Mouse (Mus musculus) kidney, embryonic 15.5 days (tissue): ENCODE data around the gene Olfr527. TPM values are rescaled to one million over a fixed set of nuclear protein-coding genes. Genes with fewer than 3 reads are reported as not detected.

ENCODE experiments used
- ATAC-seq: fragments of 200-750 bp; cut with Nextera tagmentation; replicated peaks from 2 replicates; pipeline ENCODE4 v1.8.0; 2017; ENCODE audit warnings: moderate TSS enrichment; ENCODE audit not compliant: low FRiP score
- H3K27ac ChIP-seq: fragments of 300-500 bp; sonication (generic); 2 replicates; pipeline ENCODE4 v1.5.1; 2015; ENCODE audit warnings: mild to moderate bottlenecking, inconsistent platforms
- H3K27me3 ChIP-seq: fragments of 300-500 bp; sonication (generic); 2 replicates; pipeline ENCODE4 v1.6.1; 2015; ENCODE audit warnings: inconsistent platforms
- H3K36me3 ChIP-seq: fragments of 300-500 bp; sonication (generic); 2 replicates; pipeline ENCODE4 v1.6.1; 2015; ENCODE audit warnings: inconsistent platforms
- H3K4me1 ChIP-seq: fragments of 300-500 bp; sonication (generic); 2 replicates; pipeline ENCODE4 v1.6.1; 2015; ENCODE audit warnings: inconsistent platforms
- H3K4me2 ChIP-seq: fragments of 300-500 bp; sonication (generic); 2 replicates; pipeline ENCODE4 v1.6.1; 2015; ENCODE audit warnings: moderate library complexity, mild to moderate bottlenecking, inconsistent platforms
- H3K4me3 ChIP-seq: fragments of 300-500 bp; sonication (generic); replicated peaks from 2 replicates; pipeline ENCODE4 v1.5.1; 2015; ENCODE audit warnings: mild to moderate bottlenecking, inconsistent platforms
- H3K9ac ChIP-seq: fragments of 300-500 bp; sonication (generic); 2 replicates; pipeline ENCODE4 v1.6.1; 2015; ENCODE audit warnings: mild to moderate bottlenecking, inconsistent platforms
- H3K9me3 ChIP-seq: fragments of 300-500 bp; sonication (generic); replicated peaks from 2 replicates; pipeline ENCODE4 v1.6.1; 2016; ENCODE audit warnings: inconsistent platforms
- WGBS: fragments of 180-500 bp; shearing (Covaris S2); methylation state at CpG from one replicate; pipeline ENCODE4 v1.1.7; 2015; ENCODE audit warnings: mixed read lengths; 5-methylcytosine and 5-hydroxymethylcytosine counted together
- polyA plus RNA-seq: library from polyadenylated mRNA; unstranded; fragments of >200 nt; fragmentation: Nextera tagmentation; extraction: Ambion mirVana; gene quantifications from 2 replicates; pipeline ENCODE4 v1.2.1, GENCODE M21; 2015

Olfr527 gene
- polyA plus RNA-seq = not detected in 2 replicates

DNA sequence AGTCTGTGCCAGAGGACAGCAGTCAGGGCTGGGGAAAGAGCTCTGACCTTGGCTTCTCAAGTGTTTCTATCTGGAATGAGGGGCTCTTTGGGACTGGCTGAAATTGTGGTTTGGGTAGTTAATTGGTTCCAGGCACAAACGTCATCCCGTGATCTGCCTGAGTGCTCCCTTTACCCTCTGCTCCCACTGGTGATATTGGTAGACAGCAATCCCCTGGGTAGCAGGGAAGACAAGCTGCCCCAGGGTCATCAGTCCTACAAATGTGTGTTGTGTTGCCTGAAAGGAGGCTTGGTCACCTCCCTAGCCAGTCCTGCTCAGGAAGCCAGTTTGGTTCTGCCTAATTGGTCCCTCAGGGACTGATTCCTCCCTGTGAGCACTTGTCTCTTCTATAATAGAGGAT lies at the start of gene Olfr527:
Olfr527 (plus strand) TSS at position 301 of the 400 bp plus-strand sequence.
- Histone ChIP-seq H3K4me1 (no peaks in the 10 kb centered on the region), H3K9ac (no peak within 1 kb of the TSS), H3K9me3 (no peaks in the 10 kb centered on the region), H3K4me3 (no peak within 1 kb of the TSS), H3K27me3 (no peaks in the 10 kb centered on the region), H3K4me2 (no peak within 1 kb of the TSS), H3K27ac (no peak within 1 kb of the TSS), H3K36me3 (no peaks in the 10 kb centered on the region)
- 74% methylated on average over 2 of the region's 2 CpGs for WGBS
- ATAC-seq = no peak

DNA sequence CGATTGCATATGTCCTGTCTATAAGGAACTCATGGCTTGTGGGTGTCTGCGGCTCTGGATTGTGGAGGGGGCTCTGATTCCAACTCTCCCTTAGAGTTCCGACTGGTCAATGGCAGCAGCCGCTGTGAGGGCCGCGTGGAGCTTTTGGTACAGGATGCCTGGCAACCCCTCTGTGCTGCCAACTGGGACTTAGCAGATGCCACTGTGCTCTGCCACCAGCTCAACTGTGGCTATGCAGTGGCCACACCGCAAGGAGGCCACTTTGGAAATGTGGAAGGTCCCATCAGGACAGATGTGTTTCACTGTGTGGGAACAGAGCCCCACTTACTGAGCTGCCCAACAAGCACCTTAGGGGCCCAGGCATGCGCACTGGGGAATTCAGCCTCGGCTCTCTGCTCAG lies 38.1 kb upstream of the Olfr527 start:
- Histone ChIP-seq H3K4me2 (no peak overlapping the region), H3K9ac (no peak overlapping the region), H3K27me3 (no peaks in the 10 kb centered on the region), H3K27ac (no peak overlapping the region), H3K4me3 (no peak overlapping the region), H3K36me3 (no peaks in the 10 kb centered on the region), H3K9me3 (no peaks in the 10 kb centered on the region), H3K4me1 (no peaks in the 10 kb centered on the region)
- ATAC-seq = no peak
- 90% methylated on average over 9 of the region's 9 CpGs for WGBS

DNA sequence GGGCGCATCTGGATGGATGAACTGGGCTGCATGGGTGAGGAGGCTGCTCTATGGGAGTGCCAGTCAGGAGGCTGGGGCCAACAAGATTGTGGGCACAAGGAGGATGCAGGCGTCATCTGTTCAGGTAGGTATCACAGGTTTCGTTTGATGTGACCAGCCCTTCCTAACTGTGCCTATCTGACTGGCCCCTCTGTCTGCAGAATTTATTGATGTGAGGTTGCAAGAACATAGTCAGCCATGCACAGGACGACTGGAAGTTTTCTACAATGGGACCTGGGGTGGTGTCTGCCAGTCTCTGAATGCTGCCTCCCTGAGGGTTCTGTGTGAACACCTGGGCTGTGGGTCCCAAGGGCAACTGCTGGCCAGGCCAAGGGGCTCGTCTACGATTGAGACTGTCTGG lies 36.9 kb upstream of the Olfr527 start:
- no peaks in the 10 kb centered on the region for H3K27me3 ChIP-seq
- no peak overlapping the region for H3K27ac ChIP-seq
- H3K9ac ChIP-seq = no peak overlapping the region
- no peak overlapping the region for H3K4me2 ChIP-seq
- no peaks in the 10 kb centered on the region for H3K36me3 ChIP-seq
- no peaks in the 10 kb centered on the region for H3K4me1 ChIP-seq
- WGBS = 71% methylated on average over 6 of the region's 6 CpGs
- H3K9me3 ChIP-seq = no peaks in the 10 kb centered on the region
- no peak overlapping the region for H3K4me3 ChIP-seq
- ATAC-seq = no peak

DNA sequence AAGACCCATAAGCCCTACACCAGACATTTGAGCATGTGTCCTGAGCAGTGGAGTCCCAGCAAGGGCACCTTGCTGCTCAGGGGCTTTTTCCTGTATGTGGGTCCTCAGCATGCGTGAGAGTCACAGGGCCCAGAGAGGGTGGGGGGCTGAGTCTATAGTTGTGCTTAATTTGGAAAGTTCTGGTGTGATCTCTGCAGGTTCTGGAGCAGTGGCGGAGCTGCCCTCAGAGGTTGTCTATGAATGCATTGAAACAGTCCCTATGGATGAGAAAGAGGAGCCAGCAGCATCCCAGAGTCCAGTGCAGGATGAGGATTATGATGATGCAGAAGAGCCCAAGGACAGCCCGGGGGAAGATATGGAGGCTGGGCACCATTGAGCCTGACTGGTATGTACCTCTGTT lies 34.4 kb upstream of the Olfr527 start:
- Histone ChIP-seq H3K4me2 (no peak overlapping the region), H3K36me3 (no peaks in the 10 kb centered on the region), H3K27me3 (no peaks in the 10 kb centered on the region), H3K4me3 (no peak overlapping the region), H3K9ac (no peak overlapping the region), H3K27ac (no peak overlapping the region), H3K9me3 (no peaks in the 10 kb centered on the region), H3K4me1 (no peaks in the 10 kb centered on the region)
- ATAC-seq = no peak
- WGBS = 86% methylated on average over 3 of the region's 3 CpGs

DNA sequence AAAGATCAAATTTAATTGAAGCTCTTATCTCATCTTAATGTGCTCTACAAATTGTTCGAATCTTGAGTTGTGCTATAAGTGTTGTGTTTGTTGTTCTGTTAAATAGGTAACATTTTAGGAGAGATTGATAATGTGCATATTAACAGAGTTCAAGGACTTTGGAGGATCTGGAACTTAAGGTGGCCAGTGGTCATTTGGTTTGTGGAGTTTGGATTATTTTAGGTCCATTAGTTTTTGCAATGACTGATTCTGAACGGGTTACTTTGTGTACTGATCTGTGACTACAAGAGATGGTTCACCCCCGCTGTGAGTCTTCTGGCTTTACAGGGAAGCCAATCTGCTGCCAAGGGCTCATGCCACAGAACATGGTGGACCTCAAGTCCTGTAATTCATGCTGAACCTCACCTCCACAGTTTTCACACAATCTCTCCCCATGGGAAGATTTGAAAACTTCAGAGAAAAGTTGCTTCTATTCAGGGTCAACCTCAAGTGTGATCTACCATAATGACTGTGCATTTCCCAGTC lies 13.9 kb upstream of the Olfr527 start:
- Histone ChIP-seq H3K4me1 (no peaks in the 10 kb centered on the region), H3K9ac (no peak overlapping the region), H3K27me3 (no peaks in the 10 kb centered on the region), H3K4me2 (no peak overlapping the region), H3K4me3 (no peak overlapping the region), H3K27ac (no peak overlapping the region), H3K36me3 (no peaks in the 10 kb centered on the region), H3K9me3 (no peaks in the 10 kb centered on the region)
- WGBS = 78% methylated on average over 3 of the region's 3 CpGs
- no peak for ATAC-seq

DNA sequence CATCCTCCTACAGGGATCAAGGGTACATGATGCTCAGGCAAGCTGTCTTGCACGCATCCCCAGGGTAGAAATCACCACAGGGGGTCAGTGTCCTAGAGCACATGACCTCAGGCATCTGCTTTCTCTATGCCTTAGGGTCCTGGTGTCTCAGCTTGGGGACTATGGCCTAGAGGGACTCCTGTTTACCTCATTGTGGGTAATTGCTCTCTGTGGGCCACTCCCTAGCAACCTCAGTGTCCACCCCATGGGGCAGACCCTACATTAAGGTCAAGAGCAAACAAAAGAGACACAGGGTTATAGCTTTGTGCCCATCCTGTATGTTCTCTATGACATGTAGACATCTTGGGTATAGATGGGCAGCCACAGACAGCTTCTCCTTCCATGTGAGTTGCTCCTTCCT lies 13.3 kb upstream of the Olfr527 start, which contains the start of gene Olfr525:
Olfr525 (plus strand) TSS at position 301 of the 400 bp plus-strand sequence.
- Histone ChIP-seq H3K4me1 (no peaks in the 10 kb centered on the region), H3K9me3 (no peaks in the 10 kb centered on the region), H3K27me3 (no peaks in the 10 kb centered on the region), H3K4me2 (no peak within 1 kb of the TSS), H3K4me3 (no peak within 1 kb of the TSS), H3K36me3 (no peaks in the 10 kb centered on the region), H3K9ac (no peak within 1 kb of the TSS), H3K27ac (no peak within 1 kb of the TSS)
- WGBS = 47% methylated on average over 1 of the region's 1 CpGs
- ATAC-seq = no peak

DNA sequence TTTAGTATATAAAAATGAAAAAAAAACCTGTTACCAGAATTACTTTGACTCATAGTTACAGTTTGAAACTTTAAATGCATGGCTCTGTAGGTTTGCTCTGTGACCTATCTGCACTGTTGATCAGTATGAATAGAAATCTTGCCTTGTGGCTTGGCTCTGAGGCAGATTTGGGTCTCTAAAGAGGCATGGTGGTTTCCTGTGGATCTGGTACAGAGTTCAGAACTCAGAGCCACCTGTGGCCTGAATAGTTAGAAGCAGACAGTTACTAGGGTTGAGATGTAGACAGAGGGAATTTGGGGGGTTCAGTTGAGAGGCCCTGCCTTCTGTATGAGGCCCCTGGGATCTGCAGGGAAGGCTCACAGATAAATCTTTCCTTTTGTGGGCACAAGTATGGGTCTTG lies 12.7 kb upstream of the Olfr527 start:
- Histone ChIP-seq H3K4me2 (no peak overlapping the region), H3K4me3 (no peak overlapping the region), H3K4me1 (no peaks in the 10 kb centered on the region), H3K27ac (no peak overlapping the region), H3K9me3 (no peaks in the 10 kb centered on the region), H3K9ac (no peak overlapping the region), H3K36me3 (no peaks in the 10 kb centered on the region), H3K27me3 (no peaks in the 10 kb centered on the region)
- no peak for ATAC-seq

DNA sequence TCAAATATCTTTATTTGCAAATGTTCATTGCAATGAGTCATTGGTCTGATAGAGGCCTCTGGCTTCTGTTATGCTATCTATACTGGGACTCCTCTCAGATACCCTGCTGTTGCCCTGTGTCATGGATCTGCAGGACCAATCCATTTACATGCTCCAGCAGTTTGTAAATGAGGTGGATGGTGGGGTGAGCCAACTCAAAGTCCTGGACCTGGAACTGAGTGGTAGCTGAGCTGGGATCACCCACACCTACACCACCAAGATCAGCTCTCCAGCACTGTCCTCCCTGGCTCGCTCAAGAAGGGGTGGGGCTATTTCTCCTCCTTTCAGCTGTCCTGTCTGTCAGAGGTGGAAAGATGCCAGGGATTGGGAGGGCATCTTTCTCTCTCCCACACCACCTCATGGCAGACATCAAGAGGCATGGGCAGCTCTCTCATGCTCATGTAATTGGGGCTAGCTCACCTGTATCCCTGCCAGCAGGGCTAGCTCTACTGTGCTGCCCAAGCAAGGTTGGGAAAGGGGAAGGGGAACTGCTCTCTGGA lies 4.0 kb upstream of the Olfr527 start:
- no peak for ATAC-seq
- H3K4me1 ChIP-seq = no peaks in the 10 kb centered on the region
- H3K4me2 ChIP-seq = no peak overlapping the region
- no peak overlapping the region for H3K27ac ChIP-seq
- no peak overlapping the region for H3K4me3 ChIP-seq
- H3K27me3 ChIP-seq = no peaks in the 10 kb centered on the region
- no peak overlapping the region for H3K9ac ChIP-seq
- no peaks in the 10 kb centered on the region for H3K36me3 ChIP-seq
- 63% methylated on average over 1 of the region's 1 CpGs for WGBS
- H3K9me3 ChIP-seq = no peaks in the 10 kb centered on the region

DNA sequence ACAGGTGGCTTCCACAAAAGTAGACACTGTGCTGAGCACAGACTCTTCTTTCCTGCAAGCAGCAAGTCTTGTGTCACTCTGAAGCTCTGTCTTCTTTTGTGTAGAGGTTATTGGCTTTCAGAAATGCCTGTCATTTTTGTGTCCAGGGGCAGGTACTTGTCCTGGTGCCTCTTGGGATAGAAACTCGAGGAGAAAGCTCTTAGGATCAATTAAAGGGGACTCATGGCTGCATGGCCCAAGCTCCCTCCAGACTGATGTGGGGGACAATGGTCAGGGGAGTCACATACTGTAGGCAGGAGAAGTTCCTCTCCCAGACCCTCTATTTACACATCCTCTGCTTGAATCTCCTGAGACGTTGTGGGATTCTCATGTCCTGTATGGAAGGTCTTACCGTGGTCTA lies 27.8 kb downstream of the Olfr527 start, which contains the start of gene Olfr60:
Olfr60 (minus strand) TSS at position 101 of the 400 bp plus-strand sequence.
- Histone ChIP-seq H3K4me2 (no peak within 1 kb of the TSS), H3K27me3 (no peaks in the 10 kb centered on the region), H3K4me1 (no peaks in the 10 kb centered on the region), H3K9ac (no peak within 1 kb of the TSS), H3K27ac (no peak within 1 kb of the TSS), H3K4me3 (no peak within 1 kb of the TSS), H3K36me3 (no peaks in the 10 kb centered on the region), H3K9me3 (no peaks in the 10 kb centered on the region; the same call in 1 of the 2 replicates)
- ATAC-seq = no peak
- WGBS = 68% methylated on average over 3 of the region's 3 CpGs

DNA sequence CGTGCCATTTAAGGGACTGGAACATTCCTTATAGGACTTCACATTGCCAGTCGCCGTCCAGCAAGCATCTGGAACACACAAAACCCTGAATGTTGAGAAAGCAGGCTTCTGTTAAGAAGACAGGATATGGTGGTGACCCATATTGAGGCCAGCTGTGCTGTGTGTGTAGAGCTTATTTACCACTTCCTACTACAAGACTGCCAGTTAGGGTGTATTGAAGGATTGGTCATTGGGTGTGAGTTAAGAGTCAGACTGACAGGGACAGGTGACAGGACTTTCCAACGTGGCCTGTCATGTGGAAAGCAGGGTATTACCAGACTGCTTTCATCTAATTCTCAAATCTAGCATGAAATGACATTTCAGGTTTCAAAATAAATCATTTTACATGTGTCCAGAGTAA lies 40.5 kb downstream of the Olfr527 start:
- 85% methylated on average over 4 of the region's 4 CpGs for WGBS
- H3K27me3 ChIP-seq = no peaks in the 10 kb centered on the region
- no peaks in the 10 kb centered on the region for H3K9me3 ChIP-seq
- H3K4me3 ChIP-seq = no peak overlapping the region
- H3K36me3 ChIP-seq = no peaks in the 10 kb centered on the region
- no peak for ATAC-seq
- H3K4me1 ChIP-seq = no peaks in the 10 kb centered on the region
- H3K4me2 ChIP-seq = no peak overlapping the region
- H3K9ac ChIP-seq = no peak overlapping the region
- H3K27ac ChIP-seq = no peak overlapping the region

DNA sequence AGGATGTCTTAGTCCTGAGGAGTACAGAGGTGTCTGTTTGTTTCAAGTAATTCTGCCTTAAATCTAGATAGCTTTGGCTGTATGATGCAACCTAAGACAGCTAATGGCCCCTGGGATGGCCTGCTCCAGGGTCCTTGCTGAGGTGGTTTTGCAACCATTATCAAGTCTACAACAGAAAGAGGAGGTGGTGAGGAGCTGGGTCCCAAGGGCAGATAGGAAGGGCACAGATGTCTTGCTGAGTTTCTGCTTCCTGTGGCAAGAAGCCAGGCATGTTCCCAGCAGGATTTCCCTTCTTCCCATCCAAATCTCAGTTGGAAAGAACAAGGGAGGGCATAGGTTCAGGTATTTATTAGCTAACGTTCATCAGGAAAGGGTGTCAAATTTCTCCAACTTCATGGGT lies 42.4 kb downstream of the Olfr527 start, which contains the start of gene Olfr530:
Olfr530 (minus strand) TSS at position 101 of the 400 bp plus-strand sequence.
- Histone ChIP-seq H3K4me3 (no peak within 1 kb of the TSS), H3K9me3 (no peaks in the 10 kb centered on the region), H3K27ac (no peak within 1 kb of the TSS), H3K9ac (no peak within 1 kb of the TSS), H3K4me1 (no peaks in the 10 kb centered on the region), H3K36me3 (no peaks in the 10 kb centered on the region), H3K4me2 (no peak within 1 kb of the TSS), H3K27me3 (no peaks in the 10 kb centered on the region)
- no peak for ATAC-seq
- WGBS = 26% methylated on average over 1 of the region's 1 CpGs

DNA sequence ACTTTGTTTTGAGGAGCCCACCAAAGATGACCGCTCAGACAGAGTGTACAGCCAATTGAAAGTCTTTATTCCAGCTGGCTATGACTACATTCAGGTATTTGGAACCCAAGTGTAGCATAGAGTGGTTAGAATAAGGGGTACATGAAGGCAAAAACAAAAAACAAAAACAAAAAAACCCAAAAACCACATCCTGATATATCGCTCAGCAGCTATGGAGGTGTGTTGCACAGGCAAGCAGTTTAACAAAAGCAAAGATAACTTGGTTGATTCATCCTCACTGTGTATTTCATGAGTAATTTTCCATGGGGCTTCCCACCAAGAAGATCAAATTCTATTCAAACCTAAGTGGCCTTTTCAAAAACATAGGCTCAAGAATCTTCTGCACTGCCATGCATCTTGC lies 43.1 kb downstream of the Olfr527 start:
- Histone ChIP-seq H3K4me3 (no peak overlapping the region), H3K27ac (no peak overlapping the region), H3K9ac (no peak overlapping the region), H3K36me3 (no peaks in the 10 kb centered on the region), H3K9me3 (no peaks in the 10 kb centered on the region), H3K27me3 (no peaks in the 10 kb centered on the region), H3K4me2 (no peak overlapping the region), H3K4me1 (no peaks in the 10 kb centered on the region)
- WGBS = 95% methylated on average over 2 of the region's 2 CpGs
- ATAC-seq = no peak
